Mouse (Mus musculus) T-helper 1 cell (primary cell): ENCODE results near the gene Mrpl17.

ENCODE experiments used
- in situ Hi-C: fragments of 300-600 bp; cut with MboI, MseI; formaldehyde crosslinking; loops from one replicate; pipeline ENCODE4 v1.15.1; 2025; ENCODE audit warnings: high pct_unique_total_duplicates

The Mrpl17 gene

DNA sequence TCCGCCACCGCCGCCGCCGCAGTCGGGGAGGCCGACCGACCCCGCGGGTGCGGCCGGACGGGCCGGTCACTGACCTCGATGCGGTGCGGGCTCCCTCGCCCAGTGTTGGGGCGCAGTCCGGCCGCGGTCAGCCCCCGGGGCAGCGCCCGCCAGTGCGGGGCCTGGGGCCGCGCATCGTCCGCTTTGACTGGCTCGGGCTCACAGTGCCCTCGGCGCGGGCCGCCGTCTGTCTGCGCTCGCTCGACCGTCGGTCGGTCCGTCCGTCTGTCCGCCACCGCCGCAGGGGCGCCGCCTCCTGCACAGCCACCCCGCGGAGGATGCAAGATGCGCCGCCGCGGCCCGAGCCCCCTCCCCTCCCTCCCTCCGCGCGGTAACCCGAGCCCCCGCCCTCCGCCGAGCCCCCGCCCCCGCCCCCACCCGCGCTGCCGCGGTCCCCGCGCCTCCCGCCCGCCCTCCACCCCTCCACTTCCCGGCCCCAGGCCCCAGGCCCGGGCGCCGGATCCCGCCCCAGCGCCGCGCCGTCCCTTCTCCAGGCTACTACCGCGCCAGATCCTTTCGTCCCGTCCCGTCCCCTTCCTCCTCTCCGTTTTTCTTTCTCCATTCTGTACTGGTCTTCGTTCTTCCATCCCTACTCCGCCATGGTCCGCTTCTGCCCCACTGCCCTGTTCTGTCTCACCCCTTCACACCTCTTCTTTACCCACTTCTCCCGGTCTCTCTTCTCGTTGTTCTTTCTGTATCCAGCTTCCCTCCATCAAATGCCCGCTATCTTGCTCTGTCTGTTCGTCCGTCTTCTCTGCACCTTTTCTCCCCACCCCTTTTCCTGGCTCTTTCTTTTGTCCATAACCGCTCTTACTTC is 23.4 kb downstream of the Mrpl17 start, which contains the start of gene Dchs1:
Gene Dchs1, minus strand, starts transcription at position 370 of the 856 bp plus-strand sequence.
- in situ Hi-C loops, result no loop called here

DNA sequence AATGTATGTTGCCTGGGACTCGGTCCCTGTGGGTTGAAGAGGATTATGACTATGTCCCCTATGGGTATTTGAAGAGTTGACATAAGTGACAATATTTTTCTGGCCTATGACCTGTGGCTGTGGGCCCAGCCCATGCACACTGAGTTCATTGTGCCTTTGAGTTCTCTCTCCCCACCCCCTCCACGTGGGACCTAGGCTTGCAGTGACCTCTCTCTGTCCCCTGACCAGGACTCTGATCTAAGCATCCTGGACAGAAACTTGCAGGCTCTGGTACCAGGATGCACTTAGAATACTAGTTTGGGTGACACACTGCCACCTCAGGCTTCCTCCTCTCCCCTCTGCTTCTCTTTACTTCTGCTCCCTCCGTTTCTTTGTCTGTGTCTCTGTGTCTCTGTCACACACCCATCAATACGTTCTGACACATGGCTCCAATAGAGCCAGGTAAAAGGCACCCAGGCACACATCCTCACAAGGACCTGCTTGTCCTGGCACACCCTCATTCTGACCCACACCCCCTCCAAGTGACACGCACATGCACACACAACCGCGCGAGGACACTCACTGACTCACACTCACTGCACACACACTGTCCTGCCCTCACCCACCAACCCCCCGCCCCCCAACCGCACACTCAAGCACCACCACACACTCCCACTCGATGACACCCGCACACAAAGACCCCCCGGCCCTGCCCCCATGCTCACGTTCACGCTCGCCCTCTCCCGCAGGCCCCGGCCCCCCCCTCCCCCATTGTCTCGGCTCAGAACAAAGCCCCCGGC is 24.2 kb downstream of the Mrpl17 start:
- in situ Hi-C loops, result no loop called here

DNA sequence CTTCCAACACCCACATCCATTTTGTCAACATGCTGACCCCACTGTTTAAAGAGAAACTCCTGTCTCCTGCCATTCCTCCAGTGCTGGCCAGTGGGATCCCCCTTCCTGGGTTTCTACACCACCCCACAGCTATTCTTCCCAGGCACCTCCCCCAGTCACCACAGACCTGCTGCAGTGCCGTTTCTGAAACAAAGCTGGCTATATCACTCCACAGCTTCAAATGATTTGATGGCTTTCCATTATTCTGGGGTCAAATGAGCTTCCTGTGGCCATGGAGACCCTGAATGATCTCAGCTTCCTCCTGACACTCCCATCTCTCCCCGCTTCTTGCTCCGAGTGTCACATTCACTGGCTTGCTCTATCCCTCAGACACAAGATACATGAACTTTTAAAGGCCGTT is 26.3 kb downstream of the Mrpl17 start:
- in situ Hi-C loops, result no loop called here

DNA sequence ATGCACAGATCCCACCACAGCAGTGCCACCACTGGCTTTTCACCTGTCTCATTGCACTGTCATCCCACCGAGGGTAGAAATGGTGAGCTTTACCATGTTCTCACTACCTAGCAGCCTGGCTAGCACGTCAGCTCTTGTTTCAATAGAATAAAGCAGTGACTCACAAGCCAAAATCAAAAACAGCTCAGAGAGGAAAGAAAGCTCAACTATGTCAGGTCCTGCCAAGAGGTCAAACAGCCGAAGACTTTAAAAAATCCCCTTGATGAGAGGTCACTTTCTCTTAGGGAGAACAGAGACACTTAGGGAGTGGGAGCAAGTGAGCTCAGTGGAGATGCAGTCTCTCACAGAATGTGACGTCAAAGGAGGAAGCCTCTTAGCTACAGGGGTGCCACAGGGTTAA is 27.0 kb downstream of the Mrpl17 start:
- in situ Hi-C loops, result no loop called here

DNA sequence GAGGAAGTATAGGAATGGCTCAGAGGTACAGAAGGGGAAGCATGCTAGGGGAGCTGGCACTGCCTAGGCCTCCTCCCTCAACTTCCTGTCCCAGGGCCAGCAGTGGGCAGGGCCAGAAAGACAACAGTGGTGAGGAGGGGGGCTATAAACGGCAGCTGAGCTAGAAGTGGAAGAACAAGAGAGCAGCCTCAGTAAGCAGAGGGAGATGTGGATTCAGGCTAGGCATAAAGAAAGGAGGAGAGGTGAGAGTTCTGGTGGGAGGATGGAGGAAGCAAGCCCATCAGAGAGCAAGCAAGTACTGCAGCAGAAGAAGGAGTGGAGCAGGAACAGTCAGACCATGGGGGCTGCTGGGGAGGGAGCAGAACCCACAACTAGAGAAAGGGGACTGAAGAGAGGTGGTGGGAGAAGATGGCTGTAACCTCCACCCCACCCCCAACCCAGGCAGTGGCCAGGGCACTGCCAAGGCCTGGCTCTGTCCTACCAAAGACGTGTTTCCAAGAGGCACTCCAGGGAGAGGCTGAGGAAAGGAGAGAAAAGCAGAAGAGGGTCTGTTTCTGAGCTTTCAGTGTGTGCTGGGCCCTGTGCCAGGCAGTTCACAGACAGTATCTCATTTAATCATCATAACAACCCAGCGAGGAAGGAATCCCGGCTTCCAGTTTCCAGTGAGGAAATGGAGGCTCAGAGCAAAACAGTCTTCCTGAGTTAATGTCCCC is 32.2 kb downstream of the Mrpl17 start:
- in situ Hi-C loops, result no loop called here

DNA sequence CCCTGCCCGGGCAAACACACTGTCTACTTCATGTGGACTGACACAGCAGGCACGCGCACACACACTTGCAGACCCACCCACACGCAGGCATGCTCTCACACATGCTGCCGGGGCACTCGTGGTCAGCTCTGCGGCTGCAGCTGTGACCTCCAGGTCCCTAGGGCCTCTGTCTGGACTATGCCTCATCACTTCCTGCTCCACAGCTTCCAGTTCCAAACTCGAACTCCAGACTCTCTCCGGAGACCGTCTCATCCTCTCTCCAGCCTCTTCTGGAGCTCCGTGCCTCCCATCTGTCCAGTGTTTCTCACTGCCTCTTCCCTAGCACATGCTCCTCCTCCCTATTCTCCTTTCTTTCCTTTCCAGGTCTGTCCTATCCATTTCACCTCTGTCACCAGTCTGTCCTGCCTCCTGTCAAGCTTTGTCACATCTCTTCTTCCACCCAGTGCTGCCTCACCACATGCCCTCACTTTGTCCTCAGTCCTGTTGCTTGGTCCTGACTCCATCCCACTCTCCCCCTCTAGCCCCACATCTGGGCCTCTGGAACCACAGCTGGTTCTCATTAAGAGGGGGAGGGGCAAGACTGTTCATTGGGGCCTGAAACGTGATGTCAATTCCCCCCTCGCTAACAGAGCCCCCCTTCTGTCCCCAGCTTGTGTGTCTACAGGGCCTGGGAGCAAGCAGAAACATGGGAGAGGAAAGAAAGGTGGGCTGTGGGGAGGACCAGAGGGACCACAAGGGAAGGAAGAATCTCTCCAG is 32.9 kb downstream of the Mrpl17 start:
- in situ Hi-C loops, result no loop called here

DNA sequence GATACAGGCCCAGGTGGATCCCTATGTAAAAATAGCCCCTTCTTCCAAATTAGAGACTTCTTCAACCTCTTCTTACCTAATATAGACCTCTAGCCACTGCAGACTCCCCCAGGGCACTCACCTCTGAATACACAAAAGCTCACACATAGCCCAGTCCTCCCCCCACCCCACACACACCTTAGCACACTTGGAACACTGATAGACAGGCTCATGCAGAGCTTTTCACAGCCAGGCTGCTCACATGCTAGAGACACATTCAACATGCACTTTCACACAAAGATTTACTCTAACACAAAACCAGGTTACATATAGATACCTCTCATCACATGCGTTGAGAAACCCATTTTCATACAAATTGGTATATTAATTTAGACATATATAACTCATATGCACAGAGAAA is 33.6 kb downstream of the Mrpl17 start:
- in situ Hi-C loops, result no loop called here

DNA sequence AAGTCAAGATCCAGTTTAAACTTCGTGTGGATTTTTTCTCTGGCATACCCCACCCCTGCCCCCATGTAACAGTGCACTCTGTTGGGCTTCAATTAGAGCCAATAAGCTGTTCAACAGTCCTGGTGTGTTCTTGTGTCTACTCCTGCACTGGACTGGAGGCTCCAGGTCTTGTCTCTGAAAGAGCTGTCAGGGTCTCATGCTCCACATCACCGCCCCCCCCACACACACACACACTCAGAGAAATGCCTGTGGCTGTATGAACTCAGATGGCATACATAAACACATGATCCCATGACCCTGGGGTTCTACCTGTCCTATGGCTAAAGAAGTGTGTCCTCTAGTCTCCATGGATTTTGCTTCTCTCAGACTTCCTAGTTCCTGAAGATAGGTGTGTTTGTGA is 34.9 kb downstream of the Mrpl17 start:
- in situ Hi-C loops, result no loop called here

DNA sequence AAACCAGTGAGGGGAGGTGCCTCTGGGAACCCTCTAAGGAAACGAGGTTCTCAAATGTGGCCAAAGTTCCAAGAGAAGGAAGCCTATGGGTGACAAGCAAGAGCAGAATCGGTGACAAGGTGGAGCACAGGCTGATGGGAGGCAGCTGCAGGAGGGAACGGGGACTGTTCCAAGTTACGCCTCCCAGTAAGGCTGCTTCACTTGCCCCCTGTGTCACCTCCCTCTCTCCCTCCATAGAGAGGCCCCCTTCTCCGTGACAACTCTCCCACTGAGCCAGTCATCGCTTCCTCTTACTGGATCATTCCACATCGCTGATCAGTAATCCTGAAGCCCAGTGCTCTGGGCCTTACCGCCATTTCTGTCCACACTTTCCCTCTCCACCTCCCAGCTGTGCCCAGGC is 36.2 kb downstream of the Mrpl17 start:
- in situ Hi-C loops, result no loop called here

DNA sequence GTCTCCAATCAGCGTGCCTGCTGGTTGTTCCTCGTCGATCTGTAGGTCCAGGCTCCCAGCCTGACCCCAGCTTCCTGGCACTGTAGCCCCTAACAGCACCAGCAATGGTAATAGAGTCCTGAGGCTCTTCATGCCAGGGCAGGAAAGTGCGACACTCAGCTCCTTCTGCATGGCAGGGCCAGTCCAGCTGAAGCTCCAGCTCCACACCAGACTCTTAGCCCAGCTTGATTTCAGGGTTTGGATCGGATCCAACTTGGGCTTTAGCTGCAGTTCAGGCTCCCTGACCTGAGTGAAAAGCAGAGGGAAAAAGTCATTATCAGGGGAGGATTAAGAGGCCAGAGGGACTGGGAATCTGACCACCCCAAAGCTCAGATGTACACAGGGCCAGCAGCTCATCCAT is 37.9 kb downstream of the Mrpl17 start:
- in situ Hi-C loops, result no loop called here

DNA sequence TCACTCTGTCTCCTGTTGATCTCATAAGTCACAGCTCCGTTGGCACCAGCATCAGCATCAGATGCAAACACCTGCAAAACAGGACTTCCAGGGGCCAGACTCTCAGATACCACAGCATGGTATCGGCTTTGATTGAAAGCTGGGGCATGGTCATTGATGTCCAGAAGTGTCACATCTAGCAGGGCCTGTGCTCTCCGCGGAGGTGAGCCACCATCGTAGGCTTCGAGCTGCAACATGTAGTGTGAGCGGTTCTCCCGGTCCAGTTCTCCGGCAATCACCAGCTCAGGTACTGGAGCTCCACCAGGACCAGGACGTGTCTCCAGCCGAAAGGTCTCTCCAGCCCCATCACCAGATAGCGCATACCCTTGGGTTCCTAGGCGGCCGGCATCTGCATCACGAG is 38.6 kb downstream of the Mrpl17 start:
- in situ Hi-C loops, result no loop called here

DNA sequence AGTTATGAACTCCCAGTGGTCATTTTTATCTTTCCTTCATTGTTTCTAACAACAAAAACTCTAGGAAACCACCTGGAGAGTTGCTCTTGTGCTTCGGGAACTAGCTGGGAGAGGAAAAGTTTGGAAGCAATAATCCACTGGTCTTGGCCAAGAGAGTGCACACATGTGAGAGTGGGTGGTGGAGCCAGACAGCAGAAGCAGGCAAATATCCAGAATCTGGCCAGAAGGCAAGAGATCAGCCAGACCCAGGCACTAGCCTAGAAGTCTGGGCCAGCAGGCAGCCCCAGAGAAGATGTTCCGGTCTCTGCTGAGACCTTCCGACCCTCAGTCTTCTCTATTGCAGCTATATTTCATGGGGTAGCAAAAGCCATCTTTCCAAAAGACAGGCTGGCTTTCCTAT is 40.9 kb downstream of the Mrpl17 start:
- in situ Hi-C loops, result no loop called here

DNA sequence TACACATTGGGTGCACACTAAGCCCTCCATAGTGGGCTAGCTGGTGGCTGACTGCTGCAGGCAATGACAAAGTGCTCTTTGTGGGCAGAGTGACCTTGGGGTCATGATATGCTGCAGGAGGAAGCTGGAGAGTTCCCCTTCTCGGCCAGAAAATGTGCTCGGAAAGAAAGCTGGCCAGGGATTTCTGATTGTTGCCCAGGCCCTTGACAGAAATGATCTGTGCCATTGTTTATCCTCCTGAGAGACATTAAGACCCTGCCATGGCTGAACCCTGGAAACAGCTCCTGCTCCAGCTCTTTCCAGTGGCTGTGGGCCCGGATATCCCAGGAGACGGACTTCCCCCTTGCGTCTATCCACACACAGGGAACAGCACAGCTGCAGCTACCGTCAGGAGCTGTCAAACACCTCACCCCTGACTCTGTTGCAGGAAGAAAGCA is 43.2 kb downstream of the Mrpl17 start:
- in situ Hi-C loops, result no loop called here

DNA sequence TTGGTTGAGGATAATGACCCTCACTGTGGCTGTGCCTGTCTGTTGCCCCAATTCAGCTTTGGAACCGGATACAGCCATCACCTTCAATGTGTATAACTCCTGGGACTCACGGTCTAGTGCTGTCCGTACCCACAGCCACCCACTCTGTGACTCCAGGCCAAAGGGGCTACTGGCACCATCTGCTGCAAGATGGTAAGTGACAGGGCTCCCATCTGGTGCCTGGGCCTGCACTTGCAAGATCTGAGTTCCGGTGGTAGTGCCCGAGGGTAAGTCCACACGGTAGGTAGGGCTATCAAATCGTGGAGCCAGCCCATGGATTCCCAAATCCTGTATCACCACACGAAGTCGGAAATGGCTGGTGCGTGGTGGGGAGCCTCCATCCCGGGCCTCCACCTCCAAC is 46.6 kb downstream of the Mrpl17 start:
- in situ Hi-C loops, result no loop called here

DNA sequence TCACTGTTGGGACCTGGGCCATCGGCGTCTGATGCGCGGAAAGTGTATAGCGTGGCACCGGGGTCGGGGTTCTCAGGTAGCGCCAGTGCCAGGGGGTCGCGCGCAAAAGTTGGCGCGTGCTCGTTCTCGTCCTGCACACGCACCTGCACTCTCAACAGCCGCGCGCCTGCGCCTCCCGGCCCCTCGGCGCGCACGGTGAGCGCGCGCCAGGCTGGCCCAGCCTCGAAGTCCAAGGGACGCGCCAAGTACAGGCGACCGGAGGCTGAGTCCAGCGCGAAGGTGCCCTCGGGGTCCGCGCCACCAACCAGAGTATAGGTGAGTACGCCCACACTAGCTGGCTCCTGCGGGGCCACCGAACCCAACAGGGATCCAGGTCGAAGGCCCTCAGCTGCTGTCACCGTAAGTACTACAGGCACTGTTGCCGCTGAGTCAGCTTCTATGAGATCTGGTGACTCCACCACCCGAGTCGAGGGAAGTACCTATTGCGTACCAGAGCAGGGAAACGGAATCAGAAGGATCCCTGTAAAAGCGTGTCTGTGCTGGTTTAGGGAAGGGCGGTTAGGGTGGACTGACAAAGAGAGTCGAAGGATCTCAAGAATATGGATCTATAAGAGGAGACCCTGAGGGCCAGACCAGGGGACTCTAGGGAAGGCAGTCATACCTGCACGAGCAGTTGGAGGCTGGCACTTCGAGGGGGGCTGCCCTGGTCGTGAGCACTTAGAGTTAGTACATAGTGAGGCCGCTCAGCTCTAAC is 48.2 kb downstream of the Mrpl17 start:
- in situ Hi-C loops, result no loop called here

DNA sequence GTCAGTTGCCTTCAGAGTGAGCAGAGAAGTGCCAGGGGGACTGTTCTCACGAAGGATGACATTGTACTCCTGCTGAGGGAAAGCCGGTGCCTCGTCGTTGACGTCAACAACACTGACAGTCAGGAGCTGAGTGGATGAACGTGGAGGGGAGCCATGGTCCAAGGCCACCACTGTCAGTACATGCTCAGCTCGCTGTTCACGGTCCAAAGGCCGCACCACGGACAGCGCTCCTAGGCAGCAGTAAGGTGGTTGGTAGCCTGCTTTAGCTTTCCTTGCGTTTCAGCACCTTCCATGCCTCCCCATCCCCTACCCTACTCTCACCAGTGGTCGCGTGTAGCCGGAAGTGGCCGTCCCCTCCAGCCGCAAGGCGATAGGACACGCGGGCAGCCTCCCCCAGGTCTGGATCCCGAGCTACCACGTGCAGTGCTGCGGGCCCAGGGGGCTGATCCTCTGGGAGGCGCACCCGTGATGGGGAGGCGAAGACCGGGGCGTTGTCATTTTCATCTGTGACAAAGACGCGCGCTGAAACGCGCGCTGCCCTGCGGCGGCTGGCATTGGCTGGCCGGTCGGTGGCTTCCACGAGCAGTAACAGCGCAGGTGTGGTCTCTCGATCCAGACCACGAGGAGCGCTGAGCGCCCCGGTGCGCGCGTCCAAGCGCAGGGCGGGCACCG is 49.0 kb downstream of the Mrpl17 start:
- in situ Hi-C loops, result no loop called here

DNA sequence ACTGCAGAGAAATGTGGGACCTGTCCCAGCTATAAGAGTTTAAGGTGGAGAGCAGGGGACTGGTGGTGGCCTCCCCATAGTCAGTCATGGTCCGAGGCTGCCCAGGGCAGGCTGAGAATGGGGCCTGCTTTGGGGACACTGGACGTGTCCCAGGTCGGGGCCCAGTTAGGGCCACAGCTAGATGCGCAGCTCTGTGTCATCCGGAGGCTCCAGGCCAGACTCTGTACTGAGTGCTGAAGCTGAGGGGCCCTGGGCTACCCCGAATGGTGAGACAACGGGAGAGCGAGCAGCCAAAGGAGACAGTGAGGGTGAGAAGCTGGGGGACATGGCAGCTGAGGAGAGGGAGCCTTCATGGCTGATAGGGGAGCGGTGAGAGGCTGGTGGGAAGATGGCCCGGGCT is 57.6 kb downstream of the Mrpl17 start:
- in situ Hi-C loops, result no loop called here
